Mouse (Mus musculus): ENCODE measurements around the gene Elk4.

The Elk4 gene

GRCm38 (mm10) chr1:131983806-131984205, 23.6 kb upstream of the Elk4 start:
- no peak for DNase-seq (ENCODE audit: extremely low spot score, low read depth, low spot score)

- DNase-seq (ENCODE audit: extremely low spot score, low read depth, low spot score): no peak
These were observed 20.0 kb upstream of the Elk4 start for GRCm38 (mm10) chr1:131987432-131987831.

GRCm38 (mm10) chr1:131989476-131989875, 17.9 kb upstream of the Elk4 start:
- no peak for DNase-seq (ENCODE audit: extremely low spot score, low read depth, low spot score)

GRCm38 (mm10) chr1:131990083-131990760, 17.2 kb upstream of the Elk4 start:
- no peak for DNase-seq (ENCODE audit: extremely low spot score, low read depth, low spot score)

GRCm38 (mm10) chr1:131992561-131993001, 14.8 kb upstream of the Elk4 start:
- DNase-seq (ENCODE audit: extremely low spot score, low read depth, low spot score): no peak

GRCm38 (mm10) chr1:131993169-131994040, 14.0 kb upstream of the Elk4 start:
- DNase-seq (ENCODE audit: extremely low spot score, low read depth, low spot score): no peak

- DNase-seq (ENCODE audit: extremely low spot score, low read depth, low spot score): no peak
These were observed 12.3 kb upstream of the Elk4 start for GRCm38 (mm10) chr1:131995062-131995461.

GRCm38 (mm10) chr1:132000506-132000905, 6.9 kb upstream of the Elk4 start:
- no peak for DNase-seq (ENCODE audit: extremely low spot score, low read depth, low spot score)

GRCm38 (mm10) chr1:132001880-132002330, 5.5 kb upstream of the Elk4 start:
- DNase-seq (ENCODE audit: extremely low spot score, low read depth, low spot score): no peak

GRCm38 (mm10) chr1:132003111-132003510, 4.3 kb upstream of the Elk4 start:
- DNase-seq (ENCODE audit: extremely low spot score, low read depth, low spot score): no peak

GRCm38 (mm10) chr1:132003817-132004216, 3.6 kb upstream of the Elk4 start:
- no peak for DNase-seq (ENCODE audit: extremely low spot score, low read depth, low spot score)

GRCm38 (mm10) chr1:132004574-132005180, 2.7 kb upstream of the Elk4 start:
- no peak for DNase-seq (ENCODE audit: extremely low spot score, low read depth, low spot score)

GRCm38 (mm10) chr1:132005466-132005865, 1.9 kb upstream of the Elk4 start:
- no peak for DNase-seq (ENCODE audit: extremely low spot score, low read depth, low spot score)

GRCm38 (mm10) chr1:132006046-132006445, 1.4 kb upstream of the Elk4 start:
- DNase-seq (ENCODE audit: extremely low spot score, low read depth, low spot score): no peak

- DNase-seq (ENCODE audit: extremely low spot score, low read depth, low spot score): no peak
These were observed 686 bp upstream of the Elk4 start for GRCm38 (mm10) chr1:132006721-132007120.

- DNase-seq (ENCODE audit: extremely low spot score, low read depth, low spot score): no peak
These were observed 721 bp downstream of the Elk4 start for GRCm38 (mm10) chr1:132007828-132008827.

GRCm38 (mm10) chr1:132008881-132009644, 1.7 kb downstream of the Elk4 start:
- DNase-seq (ENCODE audit: extremely low spot score, low read depth, low spot score): no peak

- no peak for DNase-seq (ENCODE audit: extremely low spot score, low read depth, low spot score)
These were observed 3.5 kb downstream of the Elk4 start for GRCm38 (mm10) chr1:132010632-132011501.

- no peak for DNase-seq (ENCODE audit: extremely low spot score, low read depth, low spot score)
These were observed 4.4 kb downstream of the Elk4 start for GRCm38 (mm10) chr1:132011785-132012184.
